Mouse (Mus musculus) brain, embryonic 14.5 days (tissue): ENCODE measurements around the gene Cabp2.
"Not testable (repeated sequence)": the region's sequence is repeated elsewhere in the genome, so short reads cannot be mapped to it uniquely, and the experiment has no call there.

Experiments
- CTCF ChIP-seq: fragments of 200-500 bp; IDR thresholded peaks from 2 replicates; pipeline ENCODE4 v1.5.1; 2012; ENCODE audit warnings: inconsistent platforms, mild to moderate bottlenecking, moderate library complexity, borderline replicate concordance; ENCODE audit not compliant: insufficient read depth, insufficient read length; ENCODE audit errors: extremely low read depth
- POLR2A ChIP-seq: fragments of 200-500 bp; IDR thresholded peaks from 2 replicates; pipeline ENCODE4 v1.6.1; 2012; ENCODE audit warnings: mild to moderate bottlenecking, inconsistent platforms, borderline replicate concordance; ENCODE audit not compliant: poor library complexity, insufficient read depth, insufficient read length, severe bottlenecking; ENCODE audit errors: extremely low read depth

DNA sequence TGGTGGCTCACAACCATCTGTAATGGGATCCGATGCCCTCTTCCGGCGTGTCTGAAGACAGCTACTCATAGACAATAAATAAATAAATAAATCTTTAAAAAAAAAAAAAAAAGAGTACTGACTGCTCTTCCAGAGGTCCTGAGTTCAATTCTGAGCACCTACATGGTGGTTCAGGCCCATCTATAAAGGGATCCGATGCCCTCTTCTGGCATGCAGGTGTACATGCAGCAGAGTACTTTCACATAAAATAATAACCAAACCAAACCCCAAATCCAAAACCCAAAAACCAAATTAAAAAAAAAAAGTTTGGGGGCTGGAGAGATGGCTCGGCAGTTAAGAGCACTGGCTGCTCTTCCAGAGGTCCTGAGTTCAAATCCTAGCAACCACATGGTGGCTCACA is 32.3 kb upstream of the Cabp2 start:
- TF ChIP-seq CTCF, POLR2A: not testable (repeated sequence)
